ENCODE assay signal across 16 mouse cellular contexts in the genomic region with DNA sequence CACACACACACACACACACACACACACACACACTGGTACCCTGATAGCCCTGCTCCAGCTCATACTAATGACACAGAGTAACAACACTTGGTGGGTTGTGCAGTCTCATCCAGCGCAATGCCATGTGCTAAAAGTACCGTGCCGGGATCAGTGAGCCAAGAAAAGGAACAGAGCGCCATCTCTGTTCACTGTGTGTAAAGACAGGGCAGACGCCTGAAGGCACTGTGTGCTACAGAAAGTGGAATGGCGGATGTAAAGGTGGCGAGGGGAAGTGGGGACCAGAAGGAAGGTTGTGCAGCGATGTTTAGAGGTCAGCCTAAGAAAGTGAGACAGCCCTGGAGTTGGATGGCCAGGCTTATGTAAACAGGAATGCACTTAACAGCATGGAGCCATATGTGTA.
DNase-seq lines count a peak whose midpoint lies in the region; TF ChIP-seq lines count a peak whose summit lies in the region.
"Had no signal": no experiment of that assay in that cellular context is flagged by ENCODE, and none has a peak within 500 bp of the region (broad histone marks: within the 10 kb centered on the region; RNA-seq: fewer than 3 reads in every experiment).

No protein-coding gene starts in this region.

- TF ChIP-seq POLR2A in olfactory bulb, adult 2 months (IDR thresholded peaks at IDR 0.05; ENCODE audit: insufficient read depth, low read depth, low read length), result no peak

- peaks cover 56% of the 10 kb centered on the region for H3K4me1 ChIP-seq in olfactory bulb, adult 2 months (ENCODE audit: control insufficient read depth, insufficient read depth, low read length)
- H3K4me1 ChIP-seq in heart, embryonic 10.5 days, result peaks cover 34% of the 10 kb centered on the region; the same call in 1 of the 2 replicates

- TF ChIP-seq CTCF in olfactory bulb, adult 2 months (IDR thresholded peaks at IDR 0.05; ENCODE audit: insufficient read depth, low read depth, low read length), result no peak

- H3K27ac ChIP-seq in olfactory bulb, adult 2 months (ENCODE audit: insufficient read depth, low read depth, low read length), result peak overlapping the region; percentile 98
- H3K27ac ChIP-seq in heart, embryonic 10.5 days, result no peak overlapping the region
- H3K27ac ChIP-seq: embryonic facial prominence, embryonic 10.5 days; hindbrain, embryonic 13.5 days; limb, embryonic 10.5 days; stomach, embryonic 15.5 days had no signal

- no peak overlapping the region for H3K4me3 ChIP-seq in olfactory bulb, adult 2 months (ENCODE audit: insufficient read depth, low read depth, low read length)
- no peak overlapping the region for H3K4me3 ChIP-seq in heart, embryonic 10.5 days
- H3K4me3 ChIP-seq: embryonic facial prominence, embryonic 10.5 days; hindbrain, embryonic 13.5 days; limb, embryonic 10.5 days; stomach, embryonic 15.5 days had no signal

- no peaks in the 10 kb centered on the region for H3K36me3 ChIP-seq in heart, embryonic 10.5 days
- H3K36me3 ChIP-seq: embryonic facial prominence, embryonic 10.5 days; hindbrain, embryonic 13.5 days; limb, embryonic 10.5 days; stomach, embryonic 15.5 days had no signal

- 62% methylated on average over 8 of the region's 8 CpGs for WGBS in olfactory bulb, adult 2 months
- WGBS in heart, embryonic 10.5 days, result 85% methylated on average over 8 of the region's 8 CpGs

- H3K27me3 ChIP-seq in heart, embryonic 10.5 days (ENCODE audit: insufficient read depth, poor library complexity, severe bottlenecking), result no peaks in the 10 kb centered on the region
- H3K27me3 ChIP-seq: CH12.LX; hindbrain, embryonic 13.5 days; stomach, embryonic 15.5 days had no signal

- peak; percentile 69 for DNase-seq in cerebellum, adult 11-12 months
- DNase-seq in cerebellum, postnatal 4 days (ENCODE audit: low spot score in 2 of 2), result no peak
- peak; percentile 53 for DNase-seq in layer of hippocampus, adult 9-11 months
- DNase-seq in layer of hippocampus, adult 11-12 months (ENCODE audit: low spot score), result no peak
- DNase-seq in right cerebral cortex, postnatal 14 days, result peak; percentile 43
- DNase-seq in right cerebral cortex, postnatal 4 days, result no peak
- no peak for DNase-seq in heart, embryonic 10.5 days (ENCODE audit: low spot score)
- DNase-seq: adrenal gland, postnatal 25 days; kidney, adult 2 months; thymus, postnatal 36 days had no signal

- H3K9me3 ChIP-seq in heart, embryonic 10.5 days, result no peaks in the 10 kb centered on the region
- H3K9me3 ChIP-seq: embryonic facial prominence, embryonic 10.5 days; hindbrain, embryonic 13.5 days; limb, embryonic 10.5 days; stomach, embryonic 15.5 days had no signal

Comparison
In these comparisons a context has a peak if more than half of its experiments do, and no peak if none do; other contexts are left out.
1. DNase-seq: peak in cerebellum, adult 11-12 months (single experiment), layer of hippocampus, adult 9-11 months (single experiment) and right cerebral cortex, postnatal 14 days (single experiment); none in cerebellum, postnatal 4 days (0 of 2), layer of hippocampus, adult 11-12 months (single experiment), right cerebral cortex, postnatal 4 days (single experiment) and heart, embryonic 10.5 days (single experiment).